Mouse (Mus musculus) hindbrain, embryonic 12.5 days (tissue): Measurements from ENCODE around the gene Disc1. TPM values are rescaled to one million over a fixed set of nuclear protein-coding genes. Genes with fewer than 3 reads are reported as not detected.

Source experiments
- ATAC-seq: fragments of 200-750 bp; cut with Nextera tagmentation; 2 replicates; pipeline ENCODE4 v1.8.0; 2017; ENCODE audit warnings: moderate TSS enrichment; ENCODE audit not compliant: low FRiP score
- H3K27ac ChIP-seq: fragments of 300-500 bp; sonication (generic); 2 replicates; pipeline ENCODE4 v1.5.1; 2016; ENCODE audit warnings: mild to moderate bottlenecking
- H3K27me3 ChIP-seq: fragments of 300-500 bp; sonication (generic); 2 replicates; pipeline ENCODE4 v1.6.1; 2016; ENCODE audit warnings: mild to moderate bottlenecking
- H3K36me3 ChIP-seq: fragments of 300-500 bp; sonication (generic); 2 replicates; pipeline ENCODE4 v1.6.1; 2016; ENCODE audit warnings: mild to moderate bottlenecking
- H3K4me1 ChIP-seq: fragments of 300-500 bp; sonication (generic); 2 replicates; pipeline ENCODE4 v1.6.1; 2016
- H3K4me2 ChIP-seq: fragments of 300-500 bp; sonication (generic); replicated peaks from 2 replicates; pipeline ENCODE4 v1.6.1; 2016; ENCODE audit warnings: mild to moderate bottlenecking
- H3K4me3 ChIP-seq: fragments of 300-500 bp; sonication (generic); 2 replicates; pipeline ENCODE4 v1.5.1; 2016; ENCODE audit warnings: mild to moderate bottlenecking
- H3K9ac ChIP-seq: fragments of 300-500 bp; sonication (generic); 2 replicates; pipeline ENCODE4 v1.6.1; 2016; ENCODE audit warnings: mild to moderate bottlenecking, moderate library complexity
- H3K9me3 ChIP-seq: fragments of 300-500 bp; sonication (generic); replicated peaks from 2 replicates; pipeline ENCODE4 v1.6.1; 2016; ENCODE audit warnings: mild to moderate bottlenecking
- WGBS: fragments of 180-500 bp; shearing (Covaris S2); methylation state at CpG from one replicate; pipeline ENCODE4 v1.1.7; 2016; 5-methylcytosine and 5-hydroxymethylcytosine counted together
- polyA plus RNA-seq: library from polyadenylated mRNA; unstranded; fragments of >200 nt; fragmentation: Nextera tagmentation; extraction: Ambion mirVana; gene quantifications from 2 replicates; pipeline ENCODE4 v1.2.1, GENCODE M21; 2016

The Disc1 gene
- polyA plus RNA-seq, 1 experiment from 2014 or later: 2.8 TPM

- no peak for ATAC-seq
Measured at GRCm38 (mm10) chr8:125133685-125134114, 79.7 kb downstream of the Disc1 start.

GRCm38 (mm10) chr8:125134876-125135275 is 80.9 kb downstream of the Disc1 start:
- Histone ChIP-seq H3K4me3 (no peak overlapping the region), H3K27me3 (no peaks in the 10 kb centered on the region), H3K9ac (no peak overlapping the region), H3K4me2 (no peak overlapping the region), H3K36me3 (no peaks in the 10 kb centered on the region), H3K27ac (peak overlapping the region; percentile 48; the same call in 1 of the 2 replicates), H3K9me3 (no peaks in the 10 kb centered on the region), H3K4me1 (peaks cover 41% of the 10 kb centered on the region)
- WGBS: 24% methylated on average over 10 of the region's 10 CpGs
- ATAC-seq: no peak

More at GRCm38 (mm10) chr8:125133685-125134114, 79.7 kb downstream of the Disc1 start:
- Histone ChIP-seq H3K4me1 (peaks cover 30% of the 10 kb centered on the region), H3K9ac (no peak overlapping the region), H3K4me2 (no peak overlapping the region), H3K9me3 (no peaks in the 10 kb centered on the region), H3K27me3 (no peaks in the 10 kb centered on the region), H3K27ac (no peak overlapping the region), H3K4me3 (no peak overlapping the region), H3K36me3 (no peaks in the 10 kb centered on the region)
- WGBS: 78% methylated on average over 11 of the region's 11 CpGs

- no peak overlapping the region for H3K4me2 ChIP-seq
- H3K4me3 ChIP-seq: no peak overlapping the region
- H3K27ac ChIP-seq: peak overlapping the region; percentile 73
- H3K36me3 ChIP-seq: no peaks in the 10 kb centered on the region
- peak; percentile 72 for ATAC-seq
- H3K9me3 ChIP-seq: peaks cover 7% of the 10 kb centered on the region
- H3K4me1 ChIP-seq: peaks cover 43% of the 10 kb centered on the region
- whole genome bisulfite sequencing: 61% methylated on average over 13 of the region's 13 CpGs
- H3K9ac ChIP-seq: peak overlapping the region; percentile 5; the same call in 1 of the 2 replicates
- H3K27me3 ChIP-seq: no peaks in the 10 kb centered on the region
Measured at GRCm38 (mm10) chr8:125139689-125140150, 85.7 kb downstream of the Disc1 start.

GRCm38 (mm10) chr8:125140965-125141364 is 87.0 kb downstream of the Disc1 start:
- H3K27me3 ChIP-seq: no peaks in the 10 kb centered on the region
- H3K4me1 ChIP-seq: peaks cover 31% of the 10 kb centered on the region
- H3K9ac ChIP-seq: no peak overlapping the region
- H3K4me3 ChIP-seq: no peak overlapping the region
- H3K9me3 ChIP-seq: peaks cover 7% of the 10 kb centered on the region
- 85% methylated on average over 7 of the region's 7 CpGs for WGBS
- no peaks in the 10 kb centered on the region for H3K36me3 ChIP-seq
- no peak overlapping the region for H3K4me2 ChIP-seq
- H3K27ac ChIP-seq: no peak overlapping the region
- peak; percentile 13; the same call in 1 of the 2 replicates for ATAC-seq

- 59% methylated on average over 20 of the region's 20 CpGs for WGBS
- 0 out of 2 replicates have a peak, but pooled peaks have one; percentile 58 for ATAC-seq
- Histone ChIP-seq H3K9me3 (no peaks in the 10 kb centered on the region), H3K9ac (no peak overlapping the region), H3K4me3 (no peak overlapping the region), H3K4me1 (peaks cover 6% of the 10 kb centered on the region; the same call in 1 of the 2 replicates), H3K36me3 (no peaks in the 10 kb centered on the region), H3K4me2 (no peak overlapping the region), H3K27me3 (peaks cover 10% of the 10 kb centered on the region; the same call in 1 of the 2 replicates), H3K27ac (no peak overlapping the region)
Measured at GRCm38 (mm10) chr8:125156863-125157640, 103.1 kb downstream of the Disc1 start.

DNA sequence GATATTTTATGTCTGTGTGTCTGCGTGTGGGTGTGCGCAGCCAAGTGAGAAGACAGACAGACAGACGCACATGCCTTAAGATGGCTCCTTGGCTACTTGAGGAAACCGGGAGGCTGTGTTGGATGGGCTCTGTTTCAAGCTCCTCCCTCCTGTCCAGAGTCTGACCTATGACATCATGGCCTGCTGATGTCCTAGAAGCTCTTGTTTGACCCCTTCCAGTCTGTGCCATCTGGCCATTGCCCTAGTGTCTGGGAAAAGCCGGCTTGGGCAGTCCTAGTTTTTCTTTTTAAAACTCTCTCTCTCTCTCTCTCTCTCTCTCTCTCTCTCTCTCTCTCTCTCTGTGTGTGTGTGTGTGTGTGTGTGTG is 103.6 kb downstream of the Disc1 start:
- Histone ChIP-seq H3K4me1 (peaks cover 6% of the 10 kb centered on the region; the same call in 1 of the 2 replicates), H3K27me3 (peaks cover 10% of the 10 kb centered on the region; the same call in 1 of the 2 replicates), H3K4me2 (no peak overlapping the region), H3K27ac (no peak overlapping the region), H3K9me3 (no peaks in the 10 kb centered on the region), H3K36me3 (no peaks in the 10 kb centered on the region), H3K4me3 (no peak overlapping the region), H3K9ac (no peak overlapping the region)
- 79% methylated on average over 5 of the region's 5 CpGs for WGBS
- no peak for ATAC-seq

DNA sequence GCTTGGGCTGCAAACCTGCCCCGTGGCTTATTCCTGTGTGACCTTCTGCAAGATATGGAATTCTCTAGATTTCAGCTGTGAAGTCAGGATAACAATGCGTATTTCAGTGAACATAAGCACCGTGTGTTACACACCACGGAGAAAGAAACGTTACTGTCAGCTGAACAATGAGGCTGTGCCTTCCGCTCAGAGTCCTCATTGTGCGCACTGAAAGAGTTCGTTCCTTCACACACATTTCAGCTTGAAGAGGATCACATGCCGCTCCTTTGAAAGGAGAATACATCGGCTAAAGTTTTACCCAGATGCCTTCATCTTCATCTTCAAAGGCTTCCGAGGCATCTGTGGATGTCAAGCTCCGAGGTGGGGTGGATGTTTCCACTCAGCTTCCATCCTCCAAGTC is 105.4 kb downstream of the Disc1 start:
- no peak overlapping the region for H3K4me3 ChIP-seq
- WGBS: 41% methylated on average over 12 of the region's 12 CpGs
- no peak overlapping the region for H3K27ac ChIP-seq
- no peaks in the 10 kb centered on the region for H3K9me3 ChIP-seq
- no peak overlapping the region for H3K4me2 ChIP-seq
- no peaks in the 10 kb centered on the region for H3K36me3 ChIP-seq
- peaks cover 6% of the 10 kb centered on the region; the same call in 1 of the 2 replicates for H3K4me1 ChIP-seq
- no peak overlapping the region for H3K9ac ChIP-seq
- H3K27me3 ChIP-seq: peaks cover 10% of the 10 kb centered on the region; the same call in 1 of the 2 replicates
- ATAC-seq: no peak

DNA sequence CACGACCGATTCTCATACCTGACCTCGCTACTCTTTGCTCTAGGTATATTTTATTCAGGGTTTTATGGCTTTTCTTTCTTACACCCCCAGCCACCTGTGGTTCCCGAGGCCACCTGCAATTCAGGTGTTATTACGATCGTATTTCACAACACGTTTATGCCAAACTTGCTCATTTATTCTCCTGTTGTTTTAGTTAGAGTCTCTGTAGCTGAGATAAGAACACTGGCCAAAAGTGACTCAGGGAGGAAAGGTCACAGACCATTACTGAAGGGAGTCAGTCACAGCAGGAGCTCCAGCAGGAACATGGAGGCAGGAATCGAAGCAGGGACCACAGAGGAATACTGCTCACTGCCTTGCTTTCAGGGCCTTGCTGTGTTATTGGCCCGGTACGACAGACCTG is 109.5 kb downstream of the Disc1 start:
- Histone ChIP-seq H3K4me2 (no peak overlapping the region), H3K27me3 (peaks cover 10% of the 10 kb centered on the region; the same call in 1 of the 2 replicates), H3K27ac (no peak overlapping the region), H3K9ac (no peak overlapping the region), H3K4me3 (no peak overlapping the region), H3K9me3 (no peaks in the 10 kb centered on the region), H3K4me1 (no peaks in the 10 kb centered on the region), H3K36me3 (no peaks in the 10 kb centered on the region)
- ATAC-seq: no peak
- 89% methylated on average over 10 of the region's 10 CpGs for WGBS

- 87% methylated on average over 6 of the region's 6 CpGs for WGBS
- H3K4me2 ChIP-seq: no peak overlapping the region
- H3K36me3 ChIP-seq: no peaks in the 10 kb centered on the region
- ATAC-seq: no peak
- no peak overlapping the region for H3K4me3 ChIP-seq
- peaks cover 10% of the 10 kb centered on the region; the same call in 1 of the 2 replicates for H3K27me3 ChIP-seq
- H3K27ac ChIP-seq: no peak overlapping the region
- no peak overlapping the region for H3K9ac ChIP-seq
- H3K9me3 ChIP-seq: no peaks in the 10 kb centered on the region
- 0 out of 2 replicates have a peak, but pooled peaks cover under 1% of the 10 kb centered on the region for H3K4me1 ChIP-seq
Measured at GRCm38 (mm10) chr8:125163906-125164305, 109.9 kb downstream of the Disc1 start.

DNA sequence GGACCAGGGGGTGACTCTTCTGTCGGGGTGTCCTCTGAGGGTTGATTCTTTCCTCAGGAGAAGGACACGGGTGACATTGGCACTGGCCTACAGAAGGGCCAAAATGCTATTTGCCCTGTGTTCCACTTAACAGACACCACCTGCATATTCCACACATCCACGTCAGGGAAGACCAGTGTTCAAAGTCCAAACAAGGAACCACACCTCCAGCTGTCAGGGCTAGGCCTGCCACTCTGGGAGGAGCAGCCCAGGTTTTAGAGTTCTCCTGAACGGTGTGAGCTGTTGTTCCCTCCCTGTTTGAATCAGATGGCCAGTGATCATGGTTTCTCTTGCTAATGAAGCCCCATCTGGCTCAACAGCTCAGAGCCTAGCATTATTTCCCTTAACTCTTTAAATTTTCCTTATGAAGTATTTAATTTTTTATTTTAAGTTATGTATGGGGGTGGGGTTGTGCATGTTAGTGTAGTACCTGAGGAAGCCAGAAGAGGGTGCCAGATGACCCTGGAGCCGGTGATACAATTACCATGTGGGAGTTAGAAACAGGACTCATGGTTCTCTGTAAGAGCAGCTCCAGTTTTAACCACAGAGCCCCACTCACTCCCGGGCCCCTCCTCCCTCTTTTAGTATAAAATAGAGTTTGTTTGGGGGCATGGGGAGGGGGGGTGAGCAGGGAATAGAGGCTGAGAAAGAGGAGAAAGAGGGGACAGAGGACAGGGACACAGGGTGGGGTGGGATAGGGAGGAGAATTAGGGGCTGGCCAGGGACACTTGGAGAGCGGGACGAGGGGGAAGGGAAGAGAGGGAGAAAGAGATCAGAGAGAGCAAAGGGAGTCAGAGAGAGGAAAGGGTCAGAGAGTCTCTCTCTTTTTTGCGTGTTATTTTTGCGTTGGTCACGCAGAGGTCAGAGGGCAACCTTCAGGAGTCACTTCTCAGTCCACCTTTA is 111.8 kb downstream of the Disc1 start:
- 70% methylated on average over 11 of the region's 11 CpGs for WGBS

GRCm38 (mm10) chr8:125166545-125166944 is 112.5 kb downstream of the Disc1 start:
- no peak overlapping the region for H3K4me2 ChIP-seq
- no peaks in the 10 kb centered on the region for H3K27me3 ChIP-seq
- no peak overlapping the region for H3K9ac ChIP-seq
- H3K27ac ChIP-seq: no peak overlapping the region
- peaks cover 9% of the 10 kb centered on the region for H3K4me1 ChIP-seq
- no peak overlapping the region for H3K4me3 ChIP-seq
- WGBS: 61% methylated on average over 6 of the region's 6 CpGs
- no peaks in the 10 kb centered on the region for H3K36me3 ChIP-seq
- H3K9me3 ChIP-seq: no peaks in the 10 kb centered on the region
- ATAC-seq: peak; percentile 41; the same call in 1 of the 2 replicates

More for the DNA sequence above, 111.8 kb downstream of the Disc1 start:
- no peak overlapping the region for H3K4me2 ChIP-seq
- 0 out of 2 replicates have a peak, but pooled peaks cover under 1% of the 10 kb centered on the region for H3K27me3 ChIP-seq
- no peak overlapping the region for H3K9ac ChIP-seq
- H3K9me3 ChIP-seq: no peaks in the 10 kb centered on the region
- H3K4me1 ChIP-seq: peaks cover 9% of the 10 kb centered on the region
- ATAC-seq: no peak
- no peak overlapping the region for H3K4me3 ChIP-seq
- H3K27ac ChIP-seq: no peak overlapping the region
- H3K36me3 ChIP-seq: no peaks in the 10 kb centered on the region

DNA sequence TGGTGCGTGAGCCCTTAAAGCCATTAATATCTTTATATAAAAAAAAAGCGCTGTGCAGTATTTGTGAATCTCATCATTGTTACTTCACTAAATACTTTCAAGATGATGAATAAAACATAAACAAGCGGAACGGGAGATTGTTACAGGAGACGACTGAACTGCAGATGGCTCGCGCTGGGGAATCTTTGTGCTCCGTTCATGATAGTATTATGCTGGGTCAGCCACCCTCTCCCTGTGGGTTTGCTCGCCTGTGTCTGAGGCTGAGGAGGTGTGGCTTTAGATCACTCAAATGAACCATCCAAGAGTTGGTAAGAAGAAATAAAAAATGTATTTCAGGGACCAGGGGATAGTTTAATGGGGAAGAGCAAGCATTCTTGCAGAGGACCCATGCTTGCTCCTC is 113.0 kb downstream of the Disc1 start:
- H3K27ac ChIP-seq: no peak overlapping the region
- H3K27me3 ChIP-seq: no peaks in the 10 kb centered on the region
- H3K36me3 ChIP-seq: no peaks in the 10 kb centered on the region
- 47% methylated on average over 9 of the region's 9 CpGs for WGBS
- H3K4me1 ChIP-seq: peaks cover 9% of the 10 kb centered on the region
- H3K9ac ChIP-seq: no peak overlapping the region
- H3K4me2 ChIP-seq: no peak overlapping the region
- no peaks in the 10 kb centered on the region for H3K9me3 ChIP-seq
- no peak overlapping the region for H3K4me3 ChIP-seq
- peak; percentile 76; the same call in 1 of the 2 replicates for ATAC-seq
